Mouse (Mus musculus) heart, postnatal 36 days (tissue): ENCODE results near the gene Snrpa1. TPM values are rescaled to one million over a fixed set of nuclear protein-coding genes. Genes with fewer than 3 reads are reported as not detected.
"Not testable (repeated sequence)": the region's sequence is repeated elsewhere in the genome, so short reads cannot be mapped to it uniquely, and the experiment has no call there.

ENCODE experiments used
- DNase-seq, 2 experiments: peaks; one replicate each; pipeline ENCODE4 v3.0.0; 2021 to 2022
- intact Hi-C: fragments of 180-260 bp; cut with DNase I; formaldehyde crosslinking; loops from one replicate; pipeline ENCODE4 v1.15.1; 2025
- total RNA-seq, 2 experiments: library from RNA; stranded (reverse); gene quantifications; 2 replicates each; pipeline ENCODE4 v1.2.3; 2021

Snrpa1 gene
- 10 to 100 TPM; 20.1 to 24.0 TPM for total RNA-seq

DNA sequence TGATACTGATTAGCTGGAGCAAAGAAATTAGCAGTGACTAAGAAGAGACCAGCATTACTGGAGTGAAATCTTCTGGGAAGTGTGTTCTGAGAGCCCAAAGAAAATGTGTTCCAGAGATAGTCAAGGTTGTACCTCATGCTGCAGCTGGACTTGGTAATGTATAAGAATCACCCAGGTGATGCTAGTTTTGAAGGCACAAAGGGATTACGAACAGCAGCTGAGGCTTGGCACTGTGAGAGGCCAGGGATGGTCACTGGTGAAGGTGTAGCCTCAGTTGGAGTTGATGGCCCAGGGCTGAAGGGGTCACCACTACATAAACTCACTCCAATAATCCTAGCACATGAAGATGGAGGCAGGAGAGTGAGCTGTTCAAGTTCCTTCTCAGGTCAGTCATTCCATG, at the start of gene Snrpa1:
Snrpa1 (plus strand) TSS at position 301 of the 400 bp plus-strand sequence.
- DNase-seq, result no peak
- intact Hi-C loops, result loop anchor here (5.0 kb wide), 1 partner anchor 196 kb away; the partner anchor contains the start of gene Pcsk6

DNA sequence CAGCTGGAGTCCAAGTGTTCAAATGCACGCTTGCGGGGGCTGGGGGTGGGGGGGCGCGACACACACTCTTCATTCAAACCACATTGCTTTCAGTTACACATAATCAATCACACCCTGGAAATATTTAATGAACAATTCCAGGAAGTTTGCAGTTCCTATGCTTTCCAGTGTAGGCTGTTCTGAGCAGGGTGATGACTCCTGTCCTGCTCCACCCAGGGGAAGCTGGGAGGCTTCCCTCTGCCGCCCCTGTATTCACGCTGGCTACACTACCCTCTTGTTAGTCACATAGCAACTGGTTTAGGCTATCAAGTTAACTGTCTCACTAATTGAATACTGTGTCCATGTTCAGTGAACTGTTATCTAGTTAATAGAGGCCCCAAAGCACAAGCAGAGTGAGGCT, 48.3 kb upstream of the Snrpa1 start:
- intact Hi-C loops, result no loop called here
- DNase-seq, result no peak

DNA sequence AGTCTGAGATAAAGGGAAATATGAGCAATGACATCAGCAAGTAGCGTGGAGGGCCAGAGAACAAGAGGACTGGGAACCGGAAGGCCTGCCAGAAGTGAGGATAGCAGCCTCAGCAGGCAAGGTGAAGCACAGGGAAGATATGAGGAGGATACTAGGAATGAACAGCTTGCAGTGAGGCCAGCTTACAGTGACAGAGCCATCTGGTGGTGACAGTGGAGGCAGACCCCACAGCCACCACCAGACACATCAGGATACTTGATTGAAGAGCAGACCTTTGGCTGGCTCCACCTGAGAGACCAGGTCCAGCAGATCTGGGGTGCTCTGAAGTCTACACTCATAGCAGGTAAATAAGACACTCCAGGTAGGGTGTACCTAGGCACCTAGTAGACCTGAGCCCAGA, 31.1 kb upstream of the Snrpa1 start:
- intact Hi-C loops, result no loop called here
- DNase-seq, result no peak

DNA sequence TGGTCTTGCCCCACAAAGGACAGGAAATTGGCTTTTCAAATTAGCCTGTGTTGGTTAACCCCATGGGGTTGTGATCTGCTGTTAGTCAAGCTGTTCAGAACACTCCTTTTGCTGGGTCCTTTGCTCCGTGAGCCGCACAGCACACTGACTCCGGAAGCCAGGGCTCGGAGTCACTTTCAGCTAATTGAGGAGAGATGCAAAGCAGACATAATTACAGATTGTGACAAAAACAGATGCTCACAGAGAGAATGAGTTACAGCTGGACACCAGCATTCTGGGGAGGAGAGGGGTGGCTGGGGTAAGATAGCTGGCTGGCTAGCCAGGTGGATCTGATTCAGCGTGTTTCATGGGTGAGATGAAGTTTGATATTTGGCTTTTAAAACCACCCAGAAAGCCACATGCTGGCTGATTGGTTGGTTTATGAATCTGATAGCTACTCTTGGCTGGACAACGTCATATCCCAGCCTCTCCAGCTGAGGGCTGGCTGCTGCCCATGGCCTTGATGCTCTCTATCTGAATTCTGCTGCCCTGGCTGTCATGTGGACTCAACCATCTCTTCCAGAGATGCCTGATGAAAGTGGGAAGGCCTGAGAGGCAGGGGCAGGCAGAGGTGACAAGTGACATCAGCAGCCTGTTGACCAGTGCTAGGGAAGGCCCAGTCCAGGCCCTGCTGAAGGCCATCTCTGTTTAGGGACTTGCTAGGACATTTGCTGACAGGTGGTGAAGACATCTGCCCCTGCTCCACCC, 29.9 kb upstream of the Snrpa1 start:
- DNase-seq, result no peak
- intact Hi-C loops, result no loop called here

DNA sequence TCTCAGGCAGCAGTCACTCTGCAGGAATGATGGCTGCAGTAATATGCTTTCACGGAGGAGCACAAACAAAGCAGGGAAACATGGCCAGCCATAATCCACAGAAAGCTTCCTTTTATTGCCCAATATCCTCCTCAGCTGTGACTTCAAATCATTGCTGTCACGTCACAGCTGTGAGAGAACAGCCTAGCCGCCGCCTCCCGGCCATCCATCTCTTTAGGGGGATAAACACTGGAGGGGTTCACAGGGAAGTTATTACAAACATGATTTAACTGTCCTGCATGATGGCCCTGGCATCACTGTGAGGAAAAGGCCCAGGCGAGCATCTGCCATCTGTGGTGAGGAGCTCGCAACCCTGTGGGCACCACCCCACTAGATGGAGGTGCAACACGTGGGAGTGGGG, 22.0 kb upstream of the Snrpa1 start:
- no peak for DNase-seq
- intact Hi-C loops, result no loop called here

DNA sequence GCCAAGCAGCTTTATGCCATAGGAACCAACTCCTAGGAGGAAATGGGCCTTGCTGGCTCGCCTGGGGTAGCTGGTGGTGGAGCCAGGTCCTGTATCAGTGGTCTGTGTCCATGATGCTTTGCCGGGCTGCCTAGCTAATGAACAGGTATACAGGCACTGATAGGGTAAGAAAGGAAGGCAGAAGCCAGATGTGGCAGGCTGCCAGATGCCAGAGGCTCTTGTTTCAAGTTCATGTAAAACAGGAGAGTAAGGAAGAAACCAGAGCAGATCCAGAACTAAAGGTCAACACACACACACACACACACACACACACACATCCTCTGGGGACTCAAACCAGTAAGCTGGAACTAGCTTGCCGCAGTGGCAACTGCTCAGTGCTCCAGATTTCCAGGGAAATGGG, 20.5 kb upstream of the Snrpa1 start:
- DNase-seq, result no peak
- intact Hi-C loops, result no loop called here

DNA sequence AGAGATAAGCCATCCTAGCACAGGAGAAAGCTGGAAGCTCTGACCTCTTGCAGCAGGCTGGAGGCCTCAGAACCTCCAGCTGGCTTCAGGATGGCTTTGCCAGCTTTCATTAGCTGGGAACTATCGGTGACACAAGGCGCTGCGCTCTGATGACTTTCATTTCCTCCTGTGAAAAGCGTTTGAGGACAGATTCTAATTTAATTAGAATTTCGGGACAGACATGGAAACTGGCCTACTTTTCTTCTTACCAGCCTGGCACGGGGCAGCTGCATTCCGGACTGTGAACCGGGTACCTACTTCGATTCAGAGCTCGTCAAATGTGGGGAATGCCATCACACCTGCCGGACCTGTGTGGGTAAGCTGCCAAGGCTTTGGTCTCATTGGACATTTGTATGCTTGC, 20.1 kb upstream of the Snrpa1 start:
- intact Hi-C loops, result no loop called here
- no peak for DNase-seq

DNA sequence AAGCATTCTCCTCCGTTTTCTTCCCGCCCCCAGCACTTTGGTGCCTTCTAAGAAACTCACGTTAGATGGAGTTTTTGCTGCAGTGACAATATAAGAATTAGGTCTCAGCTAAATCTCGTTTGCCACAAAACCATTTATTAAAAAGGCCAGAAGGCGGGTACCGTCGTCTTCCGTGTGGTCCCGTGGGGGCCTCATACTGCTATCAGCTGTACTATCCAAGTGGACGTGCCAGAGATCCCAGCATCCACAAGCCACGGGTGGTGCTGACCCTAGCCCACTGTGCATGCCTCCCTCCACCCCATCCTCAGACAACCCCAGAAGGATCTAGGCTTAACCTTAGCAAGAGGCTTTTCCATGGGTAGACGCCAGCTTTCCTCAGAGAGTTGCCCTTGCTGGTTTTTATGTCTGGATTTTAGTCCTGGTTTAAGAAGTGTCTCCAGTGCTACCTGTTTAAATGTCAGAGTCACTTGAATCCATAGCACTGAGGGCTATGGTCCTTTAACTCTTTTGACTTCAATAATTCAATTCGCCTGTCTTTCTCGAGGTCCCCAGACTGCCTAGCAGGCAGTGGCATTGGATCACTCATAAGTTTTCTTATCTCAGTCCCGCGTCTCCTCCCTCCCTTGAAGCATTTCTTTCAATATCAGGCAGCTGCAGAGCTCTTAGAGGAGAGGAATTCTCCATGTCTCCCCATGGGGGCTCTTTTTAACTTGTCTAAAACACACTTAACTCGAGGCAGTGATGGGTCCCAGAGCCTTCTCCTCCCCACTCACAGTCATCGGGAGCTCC, 18.6 kb upstream of the Snrpa1 start:
- intact Hi-C loops, result no loop called here
- no peak for DNase-seq

DNA sequence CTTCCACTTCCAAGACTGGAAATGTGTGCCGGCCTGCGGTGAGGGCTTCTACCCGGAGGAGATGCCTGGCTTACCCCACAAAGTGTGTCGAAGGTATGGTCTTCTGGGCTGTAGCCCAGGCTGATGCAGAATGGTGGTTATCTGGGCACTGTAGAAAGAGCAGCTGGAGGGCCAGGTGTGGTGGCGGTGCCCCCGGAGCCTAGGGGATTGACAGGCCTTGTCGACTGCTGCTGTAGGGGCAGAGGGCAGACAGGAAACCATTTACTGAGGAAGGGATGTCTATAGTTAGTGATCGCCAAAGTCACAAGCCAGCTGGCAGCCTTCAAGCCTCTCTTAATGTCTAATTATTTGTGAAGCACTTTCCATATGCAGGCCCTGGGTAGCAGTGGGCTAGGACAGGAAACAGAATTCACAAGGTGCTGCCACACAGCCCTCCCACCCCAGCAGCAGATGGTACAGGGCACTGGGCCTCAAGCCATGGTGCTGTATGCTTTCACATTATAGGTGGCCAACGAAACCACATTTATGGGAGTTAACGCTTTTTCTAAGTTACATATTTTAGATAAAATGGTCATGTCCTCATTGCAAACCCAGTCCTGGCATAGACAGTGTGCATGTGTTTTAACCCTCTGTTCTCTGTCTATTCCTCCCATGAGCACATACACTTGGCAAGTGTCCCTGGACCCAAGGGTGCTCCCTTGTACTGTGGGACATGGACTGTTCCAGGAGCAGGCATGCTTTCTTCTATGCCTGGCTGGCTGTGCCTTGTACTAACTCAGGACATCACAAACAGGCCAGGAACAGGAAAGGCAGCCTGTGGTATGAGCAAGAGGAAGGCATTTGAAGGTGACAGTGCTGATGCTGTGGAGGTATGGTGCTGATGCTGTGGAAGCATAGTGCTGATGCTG, 15.0 kb upstream of the Snrpa1 start, which contains the start of gene Gm45213:
Gm45213 (plus strand) TSS at position 51 of the 908 bp plus-strand sequence.
- DNase-seq, result no peak
- intact Hi-C loops, result no loop called here

DNA sequence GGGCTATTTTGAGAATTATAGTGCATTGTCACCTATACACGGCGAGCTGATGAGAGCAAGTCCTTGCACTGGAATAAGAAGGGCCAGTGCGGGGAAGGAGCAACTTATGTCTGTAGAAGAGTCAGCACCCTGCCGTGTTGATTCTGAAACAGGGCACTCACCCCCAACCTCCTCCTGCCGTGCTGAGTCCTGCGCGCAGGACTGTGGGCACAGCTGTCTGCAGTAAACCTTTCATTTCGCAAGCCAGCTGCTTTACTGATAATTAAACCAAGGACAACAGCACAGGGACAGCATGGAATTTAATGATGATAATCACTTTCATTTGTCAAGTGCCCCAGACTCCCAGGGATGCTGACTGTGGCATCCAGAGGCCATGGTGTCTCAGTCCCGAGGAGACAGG, 14.2 kb upstream of the Snrpa1 start:
- DNase-seq, result no peak
- intact Hi-C loops, result no loop called here

DNA sequence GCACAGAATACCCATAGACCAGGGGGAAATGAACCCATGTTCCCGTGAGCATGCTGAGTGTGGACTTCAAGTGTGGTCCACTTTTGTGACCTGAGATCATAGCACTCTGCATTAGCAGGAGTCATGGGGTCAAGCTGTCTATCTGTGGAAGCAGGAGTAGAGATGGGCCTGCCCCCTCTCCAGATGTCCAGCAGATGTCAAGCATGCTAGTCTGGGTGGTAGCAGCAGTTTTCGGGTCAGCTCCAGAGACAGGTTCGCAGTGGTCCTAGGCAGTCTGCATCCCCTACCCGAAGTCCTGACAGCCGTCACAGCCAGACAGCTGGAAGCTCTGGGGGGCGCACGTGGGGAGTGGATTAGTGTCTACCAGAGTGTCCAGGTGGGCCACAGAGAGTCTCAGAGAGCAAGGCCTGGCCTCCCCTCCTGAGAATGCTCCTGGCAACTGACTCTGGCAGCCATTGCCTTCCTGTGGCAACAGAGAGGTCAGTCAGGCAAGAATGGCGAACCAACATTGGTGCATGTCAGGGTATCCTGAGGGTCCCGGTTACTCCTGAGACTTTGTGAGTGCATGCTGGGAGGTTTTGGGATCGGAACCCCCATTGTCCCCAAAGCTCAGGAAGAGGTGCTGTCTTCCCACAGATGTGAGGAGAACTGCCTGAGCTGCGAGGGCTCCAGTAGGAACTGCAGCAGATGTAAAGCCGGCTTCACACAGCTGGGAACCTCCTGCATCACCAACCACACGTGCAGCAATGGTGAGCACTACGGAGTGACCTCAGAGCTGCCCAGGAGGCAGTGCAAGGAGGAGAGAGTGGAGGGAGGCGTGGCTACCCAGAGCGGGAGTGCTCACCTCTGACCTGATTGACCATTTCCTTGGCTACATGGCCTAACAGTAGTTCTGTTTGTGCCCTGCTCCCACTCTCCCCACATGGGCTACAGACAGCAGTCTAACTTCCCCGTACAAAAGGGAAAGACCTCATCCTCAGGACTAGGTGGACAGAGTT, 11.6 kb upstream of the Snrpa1 start:
- DNase-seq, result no peak
- intact Hi-C loops, result no loop called here

DNA sequence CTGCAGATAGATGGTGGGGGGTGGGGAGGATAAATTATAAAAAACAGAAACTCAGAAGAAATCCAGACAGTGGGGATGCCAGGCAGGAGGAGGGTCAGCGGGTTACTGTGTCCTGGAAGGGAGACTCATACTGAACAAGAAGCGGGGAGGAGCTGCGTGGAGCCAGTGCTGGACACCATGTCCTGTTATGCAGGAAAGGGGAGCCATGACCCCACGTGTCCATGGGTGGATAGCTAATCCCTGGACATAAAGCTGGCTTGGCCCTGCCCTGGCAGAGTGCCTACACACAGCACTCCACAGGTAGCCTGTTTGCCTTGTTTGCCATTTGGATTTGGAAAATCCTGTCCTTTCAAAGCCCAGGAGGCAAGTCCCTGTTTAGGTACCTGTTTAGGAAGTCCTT, 10.8 kb upstream of the Snrpa1 start:
- DNase-seq, result no peak
- intact Hi-C loops, result no loop called here

DNA sequence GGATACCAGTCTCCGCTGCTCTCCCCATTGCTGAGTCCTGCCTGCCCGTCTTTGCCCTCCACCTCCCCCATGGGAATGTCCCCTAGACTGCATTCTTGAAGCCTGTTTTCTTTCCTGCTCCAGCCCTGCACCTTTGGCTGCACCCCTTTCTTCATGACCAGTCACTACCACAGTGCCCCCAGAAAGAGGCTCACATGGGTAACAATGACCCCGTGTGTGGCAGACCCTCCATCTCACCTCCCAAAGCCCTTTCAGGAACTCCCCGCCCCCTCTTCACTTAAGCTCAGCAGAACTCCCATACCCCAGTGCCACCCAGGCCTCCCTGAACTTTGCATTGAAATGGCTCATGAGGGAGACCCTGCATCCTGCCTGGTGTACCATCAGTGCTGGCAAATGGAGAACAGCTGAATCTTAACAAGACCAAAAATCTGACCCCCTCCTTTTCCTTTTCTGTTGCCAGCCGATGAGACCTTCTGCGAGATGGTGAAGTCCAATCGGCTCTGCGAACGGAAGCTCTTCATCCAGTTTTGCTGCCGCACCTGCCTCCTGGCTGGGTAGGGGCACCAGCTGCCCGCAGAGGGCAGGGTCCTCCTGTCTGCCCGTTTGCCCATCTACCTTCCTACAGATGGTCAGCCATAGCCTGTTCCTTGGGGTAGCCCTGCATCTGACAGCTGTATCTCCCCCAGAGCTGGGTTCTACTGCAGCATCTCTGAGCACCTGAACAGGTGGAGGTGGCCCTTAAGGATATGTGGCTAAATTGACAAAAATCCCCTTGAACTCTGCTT, 10.2 kb upstream of the Snrpa1 start:
- intact Hi-C loops, result no loop called here
- DNase-seq, result no peak

DNA sequence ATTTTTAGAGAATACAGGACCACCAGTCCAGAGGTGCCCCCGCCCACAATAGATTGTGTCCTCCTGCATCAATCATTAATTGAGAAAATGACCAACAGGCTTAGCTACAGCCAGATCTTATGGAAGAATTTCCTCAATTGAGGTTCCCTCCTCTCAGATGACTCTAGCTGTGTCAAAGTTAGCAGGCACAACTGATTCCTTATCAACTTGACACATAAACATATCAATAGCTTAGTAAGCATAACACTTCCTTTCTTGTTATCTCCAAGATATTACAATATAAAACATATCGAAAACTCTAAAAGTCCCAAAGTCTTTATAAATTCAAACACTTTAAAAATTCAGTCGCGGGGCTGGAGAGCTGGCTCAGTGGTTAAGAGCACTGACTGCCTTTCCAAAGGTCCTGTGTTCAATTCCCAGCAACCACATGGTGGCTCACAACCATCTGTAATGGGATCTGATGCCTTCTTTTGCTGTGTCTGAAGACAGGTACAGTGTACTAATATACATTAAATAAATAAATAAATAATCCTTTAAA, 4.8 kb upstream of the Snrpa1 start:
- no peak for DNase-seq
- intact Hi-C loops, result loop anchor here (2.0 to 5.0 kb wide), 2 partner anchors 112 to 281 kb away; no protein-coding TSS in a partner anchor

DNA sequence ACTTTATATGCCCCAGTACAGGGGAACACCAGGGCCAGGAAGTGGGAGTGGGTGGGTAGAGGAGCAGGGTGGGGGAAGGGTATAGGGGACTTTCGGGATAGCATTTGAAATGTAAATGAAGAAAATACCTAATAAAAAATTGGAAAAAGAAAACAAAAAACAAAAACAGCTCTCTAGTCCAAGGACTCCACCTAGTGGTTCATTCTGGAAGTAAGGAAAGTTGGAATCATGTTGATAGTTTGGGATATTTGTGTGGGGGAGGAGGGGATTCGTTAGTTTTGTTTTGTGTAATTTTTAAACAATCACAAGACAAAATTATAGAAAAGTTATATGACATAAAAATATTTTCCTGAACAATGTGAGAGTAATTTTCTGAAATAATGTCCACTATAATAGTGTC, 3.4 kb upstream of the Snrpa1 start:
- intact Hi-C loops, result loop anchor here (1.0 to 5.0 kb wide), 3 partner anchors 193 to 351 kb away; partner anchors contain the start of gene Pcsk6
- not testable (repeated sequence) for DNase-seq

DNA sequence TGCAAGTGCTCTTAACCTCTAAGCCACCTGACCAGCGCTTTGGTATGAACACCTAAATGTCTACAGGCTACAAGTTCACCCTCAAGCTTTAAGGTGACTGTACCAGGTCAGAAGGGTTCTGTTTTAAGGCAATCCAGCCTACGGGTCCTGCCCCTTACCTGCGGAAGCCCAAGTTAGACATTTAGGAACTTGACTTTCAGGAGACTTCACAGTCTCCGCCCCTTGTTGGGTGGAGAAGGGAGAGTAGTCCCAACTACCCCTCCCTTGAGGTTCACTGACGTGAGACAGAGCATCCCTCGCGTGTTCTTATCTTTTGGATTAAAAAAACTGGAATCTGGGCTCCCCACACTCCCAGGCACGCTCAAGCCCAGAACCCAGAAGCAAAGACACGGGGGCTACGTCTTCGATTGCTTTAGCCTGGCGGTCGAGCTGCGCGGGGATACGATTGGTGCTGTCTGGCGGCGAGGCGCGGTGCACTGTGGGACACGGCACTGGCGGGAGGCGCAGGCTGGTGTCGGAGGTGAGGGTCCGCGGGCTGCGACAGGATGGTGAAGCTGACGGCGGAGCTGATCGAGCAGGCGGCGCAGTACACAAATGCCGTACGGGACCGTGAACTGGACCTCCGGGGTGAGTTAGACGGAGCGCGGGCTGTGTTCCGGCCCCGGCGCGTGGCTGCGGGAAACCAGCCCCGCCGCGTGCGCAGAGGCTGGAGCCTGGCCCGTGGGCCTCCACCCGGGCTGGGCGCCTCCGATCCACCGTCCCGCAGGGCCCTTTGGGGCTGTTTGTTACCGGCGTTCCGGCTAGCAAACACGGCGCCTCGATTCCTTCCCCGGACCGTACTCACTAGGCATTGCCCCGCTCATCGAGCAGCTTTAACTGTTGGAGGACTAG, 1.5 kb downstream of the Snrpa1 start:
- intact Hi-C loops, result loop anchor here (2.0 kb wide), 1 partner anchor 18 kb away; the partner anchor contains the start of gene Selenos
- peak; percentile 88 to 91 for DNase-seq

DNA sequence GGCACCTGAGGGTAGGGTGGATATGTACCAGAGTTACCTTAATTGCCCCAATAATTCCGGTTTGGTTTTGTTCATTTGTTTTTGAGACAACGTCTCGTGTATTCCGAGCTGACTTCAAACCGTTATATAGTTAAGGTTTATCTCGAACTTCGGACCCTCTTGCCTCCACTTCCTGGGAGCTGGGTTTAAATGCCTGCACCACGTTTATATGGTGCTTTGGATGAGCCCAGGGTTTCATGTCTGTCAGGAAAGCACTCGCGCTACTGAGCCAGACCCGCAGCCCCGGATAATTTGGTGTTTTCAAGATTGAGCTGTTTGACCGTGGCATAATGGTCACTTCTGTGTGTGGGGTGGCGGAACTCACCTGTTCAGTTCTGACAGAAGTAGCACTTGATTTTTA, 2.3 kb downstream of the Snrpa1 start:
- intact Hi-C loops, result loop anchor here (2.0 kb wide), 1 partner anchor 18 kb away; the partner anchor contains the start of gene Selenos
- DNase-seq, result no peak
